Mouse (Mus musculus): ENCODE data around the gene Alkbh7. TPM values are rescaled to one million over a fixed set of nuclear protein-coding genes. Genes with fewer than 3 reads are reported as not detected.

The Alkbh7 gene
- polyA plus RNA-seq, 1 experiment = 59.2 TPM

GRCm38 (mm10) chr17:56962642-56963405 lies 34.3 kb upstream of the Alkbh7 start:
- DNase-seq = no peak
- Histone ChIP-seq H3K4me3 (ENCODE audit: insufficient read depth, low read depth, low read length) (no peak overlapping the region), H3K27ac (ENCODE audit: insufficient read depth, low read depth, low read length) (no peak overlapping the region), H3K27me3 (replicated peaks; ENCODE audit: control insufficient read depth, insufficient read depth, low read length) (no peaks in the 10 kb centered on the region), H3K4me1 (ENCODE audit: control insufficient read depth, insufficient read depth, low read length) (no peaks in the 10 kb centered on the region), H3K36me3 (ENCODE audit: control insufficient read depth, insufficient read depth, low read length) (no peaks in the 10 kb centered on the region)
- no peak for TF ChIP-seq POLR2A (IDR thresholded peaks at IDR 0.05; ENCODE audit: low read depth, low read length)
- TF ChIP-seq CTCF (conservative IDR thresholded peaks at IDR 0.05; ENCODE audit: insufficient read depth, insufficient read length, low read depth, low read length) = no peak
- WGBS = 82% methylated on average over 5 of the region's 5 CpGs

DNA sequence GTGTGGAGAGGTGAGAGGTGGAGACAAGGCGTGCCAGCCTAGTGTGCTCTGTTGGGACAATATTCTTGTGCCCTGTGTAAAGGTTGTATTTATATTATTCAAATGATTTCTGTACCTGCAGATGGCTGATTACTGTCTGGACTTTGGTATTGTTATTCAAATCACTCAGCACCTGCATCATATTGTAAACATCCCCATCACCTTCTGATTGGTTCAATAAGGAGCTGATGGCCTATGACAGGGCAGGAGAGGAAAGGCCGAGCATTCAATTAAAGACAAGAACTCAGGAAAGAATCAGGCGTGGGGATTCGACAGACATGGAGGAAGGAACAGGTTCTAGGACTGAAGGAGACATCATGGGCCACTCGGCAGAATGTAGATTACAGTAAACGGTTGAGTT lies 33.5 kb upstream of the Alkbh7 start:
- TF ChIP-seq CTCF (conservative IDR thresholded peaks at IDR 0.05; ENCODE audit: insufficient read depth, insufficient read length, low read depth, low read length) (no peak), POLR2A (IDR thresholded peaks at IDR 0.05; ENCODE audit: low read depth, low read length) (no peak)
- WGBS = 75% methylated on average over 6 of the region's 6 CpGs
- no peaks in the 10 kb centered on the region for H3K36me3 ChIP-seq (ENCODE audit: control insufficient read depth, insufficient read depth, low read length)
- no peaks in the 10 kb centered on the region for H3K27me3 ChIP-seq (replicated peaks; ENCODE audit: control insufficient read depth, insufficient read depth, low read length)
- no peak overlapping the region for H3K4me3 ChIP-seq (ENCODE audit: insufficient read depth, low read depth, low read length)
- DNase-seq = no peak
- no peaks in the 10 kb centered on the region for H3K4me1 ChIP-seq (ENCODE audit: control insufficient read depth, insufficient read depth, low read length)
- H3K27ac ChIP-seq (ENCODE audit: insufficient read depth, low read depth, low read length) = no peak overlapping the region

- Histone ChIP-seq H3K4me3 (ENCODE audit: insufficient read depth, low read depth, low read length) (no peak overlapping the region), H3K27ac (ENCODE audit: insufficient read depth, low read depth, low read length) (no peak overlapping the region), H3K4me1 (ENCODE audit: control insufficient read depth, insufficient read depth, low read length) (no peaks in the 10 kb centered on the region), H3K27me3 (replicated peaks; ENCODE audit: control insufficient read depth, insufficient read depth, low read length) (no peaks in the 10 kb centered on the region), H3K36me3 (ENCODE audit: control insufficient read depth, insufficient read depth, low read length) (no peaks in the 10 kb centered on the region)
- DNase-seq = no peak
- TF ChIP-seq CTCF (conservative IDR thresholded peaks at IDR 0.05; ENCODE audit: insufficient read depth, insufficient read length, low read depth, low read length) = no peak
- no peak for TF ChIP-seq POLR2A (IDR thresholded peaks at IDR 0.05; ENCODE audit: low read depth, low read length)
- 49% methylated on average over 3 of the region's 3 CpGs for WGBS
Measured at GRCm38 (mm10) chr17:56969321-56969720, 27.8 kb upstream of the Alkbh7 start.

DNA sequence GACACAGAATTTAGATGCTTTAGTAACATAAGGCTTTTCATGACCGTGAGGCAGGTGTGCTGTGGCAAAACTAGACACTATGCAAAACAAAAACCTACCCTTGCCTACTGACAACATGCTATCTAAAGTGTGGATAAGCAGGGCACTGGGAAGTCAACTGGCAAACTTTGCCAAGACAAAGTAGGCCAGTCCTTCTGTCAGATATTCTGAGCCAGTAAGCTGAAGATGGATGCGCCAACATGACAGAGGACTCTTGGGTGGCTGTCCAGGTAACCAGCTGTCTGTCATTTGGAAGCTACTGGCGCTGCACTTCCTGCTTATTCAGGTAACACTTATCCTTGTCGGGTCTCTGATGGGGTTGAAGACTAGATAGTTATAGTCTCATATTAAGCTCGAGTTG lies 27.1 kb upstream of the Alkbh7 start:
- TF ChIP-seq CTCF (conservative IDR thresholded peaks at IDR 0.05; ENCODE audit: insufficient read depth, insufficient read length, low read depth, low read length) (no peak), POLR2A (IDR thresholded peaks at IDR 0.05; ENCODE audit: low read depth, low read length) (no peak)
- DNase-seq = no peak
- Histone ChIP-seq H3K27me3 (replicated peaks; ENCODE audit: control insufficient read depth, insufficient read depth, low read length) (no peaks in the 10 kb centered on the region), H3K4me1 (ENCODE audit: control insufficient read depth, insufficient read depth, low read length) (no peaks in the 10 kb centered on the region), H3K4me3 (ENCODE audit: insufficient read depth, low read depth, low read length) (no peak overlapping the region), H3K27ac (ENCODE audit: insufficient read depth, low read depth, low read length) (no peak overlapping the region), H3K36me3 (ENCODE audit: control insufficient read depth, insufficient read depth, low read length) (no peaks in the 10 kb centered on the region)
- WGBS = 67% methylated on average over 5 of the region's 5 CpGs

- no peak overlapping the region for H3K27ac ChIP-seq (ENCODE audit: insufficient read depth, low read depth, low read length)
- 72% methylated on average over 13 of the region's 14 CpGs for WGBS
- DNase-seq = no peak
- H3K36me3 ChIP-seq (ENCODE audit: control insufficient read depth, insufficient read depth, low read length) = no peaks in the 10 kb centered on the region
- TF ChIP-seq POLR2A (IDR thresholded peaks at IDR 0.05; ENCODE audit: low read depth, low read length) (no peak), CTCF (conservative IDR thresholded peaks at IDR 0.05; ENCODE audit: insufficient read depth, insufficient read length, low read depth, low read length) (no peak)
- H3K27me3 ChIP-seq (replicated peaks; ENCODE audit: control insufficient read depth, insufficient read depth, low read length) = no peaks in the 10 kb centered on the region
- H3K4me3 ChIP-seq (ENCODE audit: insufficient read depth, low read depth, low read length) = no peak overlapping the region
- no peaks in the 10 kb centered on the region for H3K4me1 ChIP-seq (ENCODE audit: control insufficient read depth, insufficient read depth, low read length)
Measured at GRCm38 (mm10) chr17:56973956-56974707, 23.0 kb upstream of the Alkbh7 start.

DNA sequence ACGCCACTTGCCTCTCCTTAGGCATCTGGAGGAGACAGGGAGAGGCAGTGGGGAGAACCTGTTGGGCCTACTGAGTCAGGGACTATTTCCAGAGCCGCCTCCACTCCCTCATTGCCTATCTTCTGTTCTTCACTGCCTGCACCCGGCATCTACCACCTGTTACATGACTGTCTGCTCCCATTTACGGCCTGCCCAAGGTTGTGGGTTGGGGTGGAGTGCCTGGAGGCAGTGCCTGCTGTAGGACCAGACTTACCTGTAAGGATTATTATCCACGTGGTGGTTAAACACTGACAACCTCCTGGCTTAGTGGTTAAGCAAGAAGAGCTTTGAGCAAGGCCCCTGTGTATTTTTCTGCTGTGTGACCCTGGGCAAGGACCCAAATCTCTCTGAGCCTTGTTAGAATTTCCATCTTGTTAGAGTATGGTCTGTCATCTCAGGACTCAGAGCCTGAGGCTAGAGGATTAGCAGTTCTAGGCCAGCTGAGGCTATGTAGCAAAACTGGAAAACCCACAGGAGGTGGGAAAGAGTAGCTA lies 22.4 kb upstream of the Alkbh7 start:
- DNase-seq = no peak
- no peaks in the 10 kb centered on the region for H3K4me1 ChIP-seq (ENCODE audit: control insufficient read depth, insufficient read depth, low read length)
- H3K27ac ChIP-seq (ENCODE audit: insufficient read depth, low read depth, low read length) = no peak overlapping the region
- H3K36me3 ChIP-seq (ENCODE audit: control insufficient read depth, insufficient read depth, low read length) = no peaks in the 10 kb centered on the region
- no peaks in the 10 kb centered on the region for H3K27me3 ChIP-seq (replicated peaks; ENCODE audit: control insufficient read depth, insufficient read depth, low read length)
- no peak for TF ChIP-seq CTCF (conservative IDR thresholded peaks at IDR 0.05; ENCODE audit: insufficient read depth, insufficient read length, low read depth, low read length)
- no peak for TF ChIP-seq POLR2A (IDR thresholded peaks at IDR 0.05; ENCODE audit: low read depth, low read length)
- WGBS = 74% methylated on average over 5 of the region's 5 CpGs
- H3K4me3 ChIP-seq (ENCODE audit: insufficient read depth, low read depth, low read length) = no peak overlapping the region

DNA sequence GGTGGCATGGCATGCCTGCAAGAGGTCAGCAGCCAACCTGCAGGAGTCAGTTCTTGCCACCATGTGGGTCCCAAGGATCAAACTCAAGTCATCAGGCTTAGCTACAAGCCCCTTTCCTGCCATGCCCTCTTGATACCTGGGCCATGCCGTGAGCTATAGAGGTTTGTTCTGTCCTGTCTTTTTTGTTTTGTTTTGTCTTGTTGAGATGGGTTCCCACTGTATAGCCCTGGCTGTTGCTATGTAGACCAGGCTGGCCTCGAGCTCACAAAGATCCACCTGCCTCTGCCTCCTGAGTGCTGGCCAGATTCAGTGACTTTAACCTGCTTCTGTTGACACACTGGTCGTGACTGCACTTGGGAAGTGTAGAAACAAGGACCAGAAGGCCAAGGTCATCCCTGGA lies 21.7 kb upstream of the Alkbh7 start:
- Histone ChIP-seq H3K4me1 (ENCODE audit: control insufficient read depth, insufficient read depth, low read length) (no peaks in the 10 kb centered on the region), H3K4me3 (ENCODE audit: insufficient read depth, low read depth, low read length) (no peak overlapping the region), H3K27ac (ENCODE audit: insufficient read depth, low read depth, low read length) (no peak overlapping the region), H3K27me3 (replicated peaks; ENCODE audit: control insufficient read depth, insufficient read depth, low read length) (no peaks in the 10 kb centered on the region), H3K36me3 (ENCODE audit: control insufficient read depth, insufficient read depth, low read length) (no peaks in the 10 kb centered on the region)
- TF ChIP-seq POLR2A (IDR thresholded peaks at IDR 0.05; ENCODE audit: low read depth, low read length) (no peak), CTCF (conservative IDR thresholded peaks at IDR 0.05; ENCODE audit: insufficient read depth, insufficient read length, low read depth, low read length) (no peak)
- WGBS = 80% methylated on average over 3 of the region's 3 CpGs
- DNase-seq = no peak
